Mouse (Mus musculus): Measurements from ENCODE around the gene Bard1. TPM values are rescaled to one million over a fixed set of nuclear protein-coding genes. Genes with fewer than 3 reads are reported as not detected.

The Bard1 gene
- polyA plus RNA-seq, 1 experiment from 2014 or later, result 1.3 TPM

DNA sequence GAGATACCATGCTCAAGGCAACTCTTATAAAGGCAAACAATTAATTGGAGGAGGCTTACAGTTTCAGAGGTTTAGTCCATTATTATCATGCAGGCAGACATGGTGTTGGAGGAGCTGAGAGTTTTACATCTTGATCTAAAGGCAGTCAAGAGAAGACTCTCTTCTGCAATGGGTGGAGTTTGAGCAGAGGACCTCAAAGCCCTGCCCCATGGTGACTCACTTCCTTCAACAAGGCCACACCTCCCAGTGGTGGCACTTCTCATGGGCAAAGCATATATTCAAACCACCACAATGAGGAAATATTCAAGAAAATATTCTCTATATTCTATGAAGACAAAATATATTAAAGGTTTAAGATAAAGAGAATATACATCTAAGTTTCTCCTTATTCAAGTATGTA, 88.6 kb downstream of the Bard1 start:
- Histone ChIP-seq H3K4me2 (ENCODE audit: low read depth, low read length) (no peak overlapping the region), H3K36me3 (ENCODE audit: control insufficient read depth, insufficient read depth, low read length) (no peaks in the 10 kb centered on the region), H3K27ac (ENCODE audit: low read length) (no peak overlapping the region), H3K4me1 (ENCODE audit: control insufficient read depth, insufficient read depth, low read length) (no peaks in the 10 kb centered on the region), H3K4me3 (replicated peaks; ENCODE audit: low read length) (no peak overlapping the region), H3K9me3 (replicated peaks; ENCODE audit: control insufficient read depth, low read length) (no peaks in the 10 kb centered on the region), H3K27me3 (ENCODE audit: control insufficient read depth, insufficient read depth, low read length) (no peaks in the 10 kb centered on the region), H3K9ac (ENCODE audit: low read length) (no peak overlapping the region)
- no peak for ATAC-seq (ENCODE audit: insufficient read depth, low FRiP score)

DNA sequence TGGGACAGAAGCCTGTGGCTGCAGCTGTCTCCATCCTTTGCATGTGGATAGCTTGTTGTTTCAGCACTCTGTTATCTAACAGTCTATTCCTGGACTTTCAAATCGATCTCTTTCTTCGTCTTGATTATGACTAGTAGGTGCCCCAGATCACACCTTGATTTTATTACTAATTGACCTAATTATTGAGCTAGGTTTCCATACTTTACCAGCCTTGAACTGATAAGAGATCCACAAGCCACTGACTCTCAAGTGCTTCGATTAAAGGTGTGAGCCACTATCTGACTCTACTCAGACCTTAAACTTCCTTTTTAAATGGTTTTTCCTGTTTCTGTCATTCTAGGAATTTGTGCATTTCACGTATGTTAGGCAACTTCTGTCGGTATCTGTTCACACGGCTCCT, 96.9 kb downstream of the Bard1 start:
- H3K27ac ChIP-seq (ENCODE audit: low read length), result no peak overlapping the region
- no peak overlapping the region for H3K4me3 ChIP-seq (replicated peaks; ENCODE audit: low read length)
- 87% methylated on average over 6 of the region's 6 CpGs for WGBS
- ATAC-seq (ENCODE audit: insufficient read depth, low FRiP score), result no peak
- H3K27me3 ChIP-seq (ENCODE audit: control insufficient read depth, insufficient read depth, low read length), result no peaks in the 10 kb centered on the region
- no peaks in the 10 kb centered on the region for H3K4me1 ChIP-seq (ENCODE audit: control insufficient read depth, insufficient read depth, low read length)
- no peak overlapping the region for H3K9ac ChIP-seq (ENCODE audit: low read length)
- no peaks in the 10 kb centered on the region for H3K9me3 ChIP-seq (replicated peaks; ENCODE audit: control insufficient read depth, low read length)
- no peaks in the 10 kb centered on the region for H3K36me3 ChIP-seq (ENCODE audit: control insufficient read depth, insufficient read depth, low read length)
- no peak overlapping the region for H3K4me2 ChIP-seq (ENCODE audit: low read depth, low read length)

DNA sequence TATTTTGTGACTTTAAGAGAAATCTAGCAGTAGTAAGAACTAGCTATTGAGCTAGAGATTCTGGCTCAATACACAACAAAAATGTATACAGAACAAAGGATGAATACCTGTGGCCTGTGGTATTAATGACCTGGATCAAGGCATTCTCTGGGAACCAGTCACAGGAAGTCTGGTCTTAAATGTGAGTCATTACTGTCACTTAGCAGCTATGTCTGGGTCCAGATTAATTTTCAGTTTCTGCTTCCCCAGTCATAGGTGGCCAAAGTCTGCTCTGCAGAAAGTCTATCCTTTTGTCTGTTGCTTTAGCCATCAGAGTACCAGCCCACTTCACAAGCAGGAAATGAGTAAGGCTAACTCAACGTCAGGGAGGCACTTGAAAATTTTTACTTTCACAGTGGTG, 98.8 kb downstream of the Bard1 start:
- Histone ChIP-seq H3K9me3 (replicated peaks; ENCODE audit: control insufficient read depth, low read length) (no peaks in the 10 kb centered on the region), H3K27ac (ENCODE audit: low read length) (no peak overlapping the region), H3K4me2 (ENCODE audit: low read depth, low read length) (no peak overlapping the region), H3K9ac (ENCODE audit: low read length) (no peak overlapping the region), H3K27me3 (ENCODE audit: control insufficient read depth, insufficient read depth, low read length) (no peaks in the 10 kb centered on the region), H3K36me3 (ENCODE audit: control insufficient read depth, insufficient read depth, low read length) (no peaks in the 10 kb centered on the region), H3K4me3 (replicated peaks; ENCODE audit: low read length) (no peak overlapping the region), H3K4me1 (ENCODE audit: control insufficient read depth, insufficient read depth, low read length) (no peaks in the 10 kb centered on the region)
- WGBS, result 33% methylated on average over 1 of the region's 1 CpGs
- ATAC-seq (ENCODE audit: insufficient read depth, low FRiP score), result no peak

DNA sequence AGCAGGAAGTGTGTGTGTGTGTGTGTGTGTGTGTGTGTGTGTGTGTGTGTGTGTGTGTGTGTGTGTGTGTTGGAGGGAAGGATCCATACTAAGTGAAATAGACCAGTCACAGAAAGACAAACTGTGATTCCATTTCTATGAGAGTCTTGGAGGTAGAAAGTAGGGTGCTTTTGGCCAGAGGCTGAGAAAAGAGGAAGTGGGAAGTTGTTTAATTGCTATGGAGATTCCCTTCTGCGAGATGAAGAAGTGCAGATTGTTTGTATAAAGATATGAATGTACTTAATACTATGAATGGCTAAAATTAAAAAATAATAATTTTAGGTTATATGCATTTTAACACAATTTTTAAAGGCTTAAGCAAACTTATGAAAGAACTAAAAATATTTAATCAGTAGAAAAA, 99.2 kb downstream of the Bard1 start:
- no peaks in the 10 kb centered on the region for H3K9me3 ChIP-seq (replicated peaks; ENCODE audit: control insufficient read depth, low read length)
- H3K36me3 ChIP-seq (ENCODE audit: control insufficient read depth, insufficient read depth, low read length), result no peaks in the 10 kb centered on the region
- no peak overlapping the region for H3K4me3 ChIP-seq (replicated peaks; ENCODE audit: low read length)
- H3K27me3 ChIP-seq (ENCODE audit: control insufficient read depth, insufficient read depth, low read length), result no peaks in the 10 kb centered on the region
- no peak overlapping the region for H3K4me2 ChIP-seq (ENCODE audit: low read depth, low read length)
- no peak for ATAC-seq (ENCODE audit: insufficient read depth, low FRiP score)
- 47% methylated on average over 1 of the region's 1 CpGs for WGBS
- no peaks in the 10 kb centered on the region for H3K4me1 ChIP-seq (ENCODE audit: control insufficient read depth, insufficient read depth, low read length)
- no peak overlapping the region for H3K9ac ChIP-seq (ENCODE audit: low read length)
- no peak overlapping the region for H3K27ac ChIP-seq (ENCODE audit: low read length)

DNA sequence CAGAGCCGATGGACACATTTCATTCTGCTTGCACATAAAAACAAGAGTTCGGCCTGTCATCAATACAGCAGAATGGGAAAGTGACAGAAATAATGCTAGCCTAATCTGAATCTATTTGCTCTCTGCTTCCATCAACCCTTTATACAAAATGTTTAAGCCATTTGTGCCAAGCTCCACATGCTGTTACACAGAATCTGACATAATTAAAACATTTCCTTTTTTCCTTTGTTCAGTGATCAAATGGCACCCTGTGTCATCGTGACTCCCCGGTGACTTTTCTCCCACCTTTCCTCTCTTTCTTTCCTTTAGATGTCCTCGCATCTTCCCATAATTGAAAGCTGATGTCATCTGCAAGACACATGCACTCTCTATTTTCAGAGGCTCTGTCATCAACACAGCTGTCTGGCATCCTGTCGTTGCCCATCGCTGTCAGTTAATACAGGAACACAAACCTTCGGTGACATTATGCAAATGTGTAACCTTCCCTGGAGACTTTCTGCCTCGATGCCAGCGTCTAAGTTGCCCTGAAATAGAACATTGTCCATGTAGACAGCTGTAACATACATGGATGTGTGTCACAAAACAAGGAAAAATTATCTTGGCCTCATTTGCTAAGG, 105.5 kb downstream of the Bard1 start:
- no peaks in the 10 kb centered on the region for H3K9me3 ChIP-seq (replicated peaks; ENCODE audit: control insufficient read depth, low read length)
- H3K4me1 ChIP-seq (ENCODE audit: control insufficient read depth, insufficient read depth, low read length), result no peaks in the 10 kb centered on the region
- H3K36me3 ChIP-seq (ENCODE audit: control insufficient read depth, insufficient read depth, low read length), result no peaks in the 10 kb centered on the region
- H3K4me3 ChIP-seq (replicated peaks; ENCODE audit: low read length), result no peak overlapping the region
- H3K4me2 ChIP-seq (ENCODE audit: low read depth, low read length), result no peak overlapping the region
- H3K9ac ChIP-seq (ENCODE audit: low read length), result no peak overlapping the region
- no peak overlapping the region for H3K27ac ChIP-seq (ENCODE audit: low read length)
- 80% methylated on average over 10 of the region's 10 CpGs for WGBS
- no peaks in the 10 kb centered on the region for H3K27me3 ChIP-seq (ENCODE audit: control insufficient read depth, insufficient read depth, low read length)
- ATAC-seq (ENCODE audit: insufficient read depth, low FRiP score), result no peak

DNA sequence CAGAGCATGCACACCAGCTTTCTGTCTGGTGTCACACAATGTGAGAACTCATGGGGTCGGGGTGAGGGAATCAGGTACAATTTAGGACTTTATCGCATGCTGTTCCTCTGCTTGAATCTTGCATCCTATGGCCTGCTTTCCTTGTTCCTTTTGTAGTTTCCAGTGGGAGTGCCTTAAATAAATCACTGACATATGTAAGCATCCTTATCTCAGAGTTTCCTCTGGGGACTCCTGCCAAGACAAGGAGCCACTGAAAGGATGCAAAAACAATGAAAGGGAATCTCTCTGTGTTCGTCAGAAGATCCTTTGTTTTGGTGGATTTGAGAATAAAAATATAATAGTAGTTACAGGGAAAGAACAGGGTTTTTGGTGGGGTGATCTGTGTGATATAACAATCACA, 106.2 kb downstream of the Bard1 start:
- no peaks in the 10 kb centered on the region for H3K4me1 ChIP-seq (ENCODE audit: control insufficient read depth, insufficient read depth, low read length)
- no peak for ATAC-seq (ENCODE audit: insufficient read depth, low FRiP score)
- H3K36me3 ChIP-seq (ENCODE audit: control insufficient read depth, insufficient read depth, low read length), result no peaks in the 10 kb centered on the region
- H3K27ac ChIP-seq (ENCODE audit: low read length), result no peak overlapping the region
- 62% methylated on average over 3 of the region's 3 CpGs for WGBS
- H3K4me3 ChIP-seq (replicated peaks; ENCODE audit: low read length), result no peak overlapping the region
- no peaks in the 10 kb centered on the region for H3K9me3 ChIP-seq (replicated peaks; ENCODE audit: control insufficient read depth, low read length)
- no peaks in the 10 kb centered on the region for H3K27me3 ChIP-seq (ENCODE audit: control insufficient read depth, insufficient read depth, low read length)
- no peak overlapping the region for H3K9ac ChIP-seq (ENCODE audit: low read length)
- no peak overlapping the region for H3K4me2 ChIP-seq (ENCODE audit: low read depth, low read length)
